ENCODE assay signal across 9 mouse cellular contexts in genomic region chr6:3967676-3968626, GRCm38 (mm10). TPM values are rescaled to one million over a fixed set of nuclear protein-coding genes. Genes with fewer than 3 reads are reported as not detected.
A peak's percentile ranks its signal among the peaks of the same experiment; 100 is the strongest.
DNase-seq lines count a peak whose midpoint lies in the region; ATAC-seq and TF ChIP-seq lines count a peak whose summit lies in the region.
"Had no signal": no experiment of that assay in that cellular context is flagged by ENCODE, and none has a peak within 500 bp of the region (broad histone marks: within the 10 kb centered on the region; RNA-seq: fewer than 3 reads in every experiment).

No protein-coding gene starts in this region.

- no peak for TF ChIP-seq POLR2A in ES-Bruce4 (IDR thresholded peaks at IDR 0.05; ENCODE audit: insufficient read depth, low read length)

- no peak overlapping the region for H3K27ac ChIP-seq in ES-Bruce4 (ENCODE audit: insufficient read depth, low read length)
- no peak overlapping the region for H3K27ac ChIP-seq in hindbrain, embryonic 10.5 days
- no peak overlapping the region for H3K27ac ChIP-seq in limb, embryonic 12.5 days
- no peak overlapping the region for H3K27ac ChIP-seq in stomach, embryonic 15.5 days

- no peak for ATAC-seq in limb, embryonic 12.5 days (ENCODE audit: insufficient number of reproducible peaks, insufficient read depth, low FRiP score, low TSS enrichment, low read depth)
- ATAC-seq in megakaryocyte-erythroid progenitor cell, adult 5-6 weeks (replicated peaks; ENCODE audit: low FRiP score, low TSS enrichment, poor library complexity, severe bottlenecking): 0 out of 2 replicates have a peak, but pooled peaks have one; percentile 34
- ATAC-seq in stomach, embryonic 15.5 days (ENCODE audit: insufficient read depth, low FRiP score, low read depth): no peak

- no peaks in the 10 kb centered on the region for H3K36me3 ChIP-seq in ES-Bruce4 (ENCODE audit: control insufficient read depth, insufficient read depth, low read length, poor library complexity, severe bottlenecking)
- H3K36me3 ChIP-seq in hindbrain, embryonic 10.5 days: no peaks in the 10 kb centered on the region
- H3K36me3 ChIP-seq in limb, embryonic 12.5 days: no peaks in the 10 kb centered on the region
- H3K36me3 ChIP-seq in stomach, embryonic 15.5 days: no peaks in the 10 kb centered on the region

- peak; percentile 34 for DNase-seq in adrenal gland, postnatal 10 days
- DNase-seq in gastrocnemius, adult 18-20 months (ENCODE audit: low spot score): peak; percentile 24
- DNase-seq in hindbrain, embryonic 10.5 days (ENCODE audit: low spot score): peak; percentile 6
- DNase-seq in natural killer cell, adult 2 months (ENCODE audit: low spot score in 2 of 2): no peak

- peak overlapping the region; percentile 14 for H3K4me3 ChIP-seq in ES-Bruce4 (ENCODE audit: low read depth, low read length)
- peak overlapping the region; percentile 31 for H3K4me3 ChIP-seq in hindbrain, embryonic 10.5 days
- H3K4me3 ChIP-seq in limb, embryonic 12.5 days (replicated peaks): peak overlapping the region; percentile 23
- peak overlapping the region; percentile 23 for H3K4me3 ChIP-seq in stomach, embryonic 15.5 days (replicated peaks)

- H3K4me2 ChIP-seq in limb, embryonic 12.5 days: peak overlapping the region; percentile 52
- H3K4me2 ChIP-seq in stomach, embryonic 15.5 days: peak overlapping the region; percentile 48

- WGBS in hindbrain, embryonic 10.5 days: 25% methylated on average over 31 of the region's 31 CpGs
- 21% methylated on average over 31 of the region's 31 CpGs for WGBS in limb, embryonic 12.5 days
- 23% methylated on average over 31 of the region's 31 CpGs for WGBS in stomach, embryonic 15.5 days

- TF ChIP-seq EP300 in ES-Bruce4 (IDR thresholded peaks at IDR 0.05; ENCODE audit: insufficient read depth, low read depth, low read length): no peak

- no peaks in the 10 kb centered on the region for H3K4me1 ChIP-seq in ES-Bruce4 (ENCODE audit: control insufficient read depth, insufficient read depth, low read length)
- H3K4me1 ChIP-seq in hindbrain, embryonic 10.5 days (replicated peaks): peaks cover 5% of the 10 kb centered on the region; the same call in 1 of the 2 replicates
- peaks cover 4% of the 10 kb centered on the region; the same call in 1 of the 2 replicates for H3K4me1 ChIP-seq in limb, embryonic 12.5 days (replicated peaks)
- H3K4me1 ChIP-seq in stomach, embryonic 15.5 days: no peaks in the 10 kb centered on the region

- no peak for TF ChIP-seq CTCF in ES-Bruce4 (IDR thresholded peaks at IDR 0.05; ENCODE audit: low read depth, low read length)

- no peaks in the 10 kb centered on the region for H3K27me3 ChIP-seq in ES-Bruce4 (ENCODE audit: control insufficient read depth, insufficient read depth, low read length, poor library complexity, severe bottlenecking)
- H3K27me3 ChIP-seq in hindbrain, embryonic 10.5 days (ENCODE audit: insufficient read depth, poor library complexity, severe bottlenecking): peaks cover 15% of the 10 kb centered on the region; the same call in 1 of the 2 replicates
- H3K27me3 ChIP-seq in limb, embryonic 12.5 days: peaks cover 18% of the 10 kb centered on the region
- no peaks in the 10 kb centered on the region for H3K27me3 ChIP-seq in stomach, embryonic 15.5 days (replicated peaks)

- no peak overlapping the region for H3K9ac ChIP-seq in ES-Bruce4 (ENCODE audit: low read depth, poor library complexity, severe bottlenecking)
- H3K9ac ChIP-seq in limb, embryonic 12.5 days (replicated peaks): no peak overlapping the region; the same call in 1 of the 2 replicates
- H3K9ac ChIP-seq in stomach, embryonic 15.5 days: no peak overlapping the region

- H3K9me3 ChIP-seq in ES-Bruce4 (replicated peaks; ENCODE audit: control insufficient read depth, insufficient read depth, low read length, poor library complexity, severe bottlenecking): no peaks in the 10 kb centered on the region
- H3K9me3 ChIP-seq in hindbrain, embryonic 10.5 days: no peaks in the 10 kb centered on the region
- no peaks in the 10 kb centered on the region for H3K9me3 ChIP-seq in limb, embryonic 12.5 days
- no peaks in the 10 kb centered on the region for H3K9me3 ChIP-seq in stomach, embryonic 15.5 days

RNA-seq across cellular contexts. Expression of gene Tfpi2, which starts 20.8 kb away (rescaled TPM):
- not detected in 2 replicates for polyA plus RNA-seq in ES-Bruce4 (2011; ENCODE audit: insufficient read depth, insufficient read length, low read depth, missing spikeins)
- 10 to 100 TPM in 1 of 2 experiments, 1 to 10 TPM in 1; 7.1 to 11.1 TPM for total RNA-seq in adrenal gland, postnatal 10 days (2021)
- total RNA-seq in gastrocnemius, adult 18-20 months (2021): under 1 TPM; 0.25 to 0.38 TPM
- 0.42 and 0.45 TPM in 2 replicates for polyA plus RNA-seq in hindbrain, embryonic 10.5 days (2016; fragmentation: Nextera tagmentation; extraction: Ambion mirVana)
- 0.86 and 0.97 TPM in 2 replicates for polyA plus RNA-seq in limb, embryonic 12.5 days (2016; fragmentation: Nextera tagmentation; extraction: Ambion mirVana)
- 0.89 TPM in 1 of 2 replicates, not detected in the other for total RNA-seq in megakaryocyte-erythroid progenitor cell, adult 5-6 weeks (2014; fragmentation: Nextera tagmentation)
- not detected in 2 replicates for total RNA-seq in megakaryocyte-erythroid progenitor cell, adult 5-6 weeks (2017)
- 4.5 and 5.6 TPM in 2 replicates for polyA plus RNA-seq in stomach, embryonic 15.5 days (2015; fragmentation: Nextera tagmentation; extraction: Ambion mirVana)

RNA-seq across cellular contexts. Expression of gene Gngt1, which starts 25.6 kb away (rescaled TPM):
- 0.57 and 0.76 TPM in 2 replicates for polyA plus RNA-seq in ES-Bruce4 (2011; ENCODE audit: insufficient read depth, insufficient read length, low read depth, missing spikeins)
- total RNA-seq in adrenal gland, postnatal 10 days (2021): not detected
- not detected for total RNA-seq in gastrocnemius, adult 18-20 months (2021)
- polyA plus RNA-seq in hindbrain, embryonic 10.5 days (2016; fragmentation: Nextera tagmentation; extraction: Ambion mirVana): not detected in 2 replicates
- not detected in 2 replicates for polyA plus RNA-seq in limb, embryonic 12.5 days (2016; fragmentation: Nextera tagmentation; extraction: Ambion mirVana)
- not detected in 2 replicates for total RNA-seq in megakaryocyte-erythroid progenitor cell, adult 5-6 weeks (2014; fragmentation: Nextera tagmentation)
- total RNA-seq in megakaryocyte-erythroid progenitor cell, adult 5-6 weeks (2017): not detected in 2 replicates
- polyA plus RNA-seq in stomach, embryonic 15.5 days (2015; fragmentation: Nextera tagmentation; extraction: Ambion mirVana): not detected in 2 replicates
- total RNA-seq: left cerebral cortex, postnatal 10 days had no signal

RNA-seq across cellular contexts. Expression of gene Gng11, which starts 35.8 kb away (rescaled TPM):
- not detected in 2 replicates for polyA plus RNA-seq in ES-Bruce4 (2011; ENCODE audit: insufficient read depth, insufficient read length, low read depth, missing spikeins)
- total RNA-seq in adrenal gland, postnatal 10 days (2021): 10 to 100 TPM; 65.8 to 74.1 TPM
- 10 to 100 TPM; 12.6 to 24.8 TPM for total RNA-seq in gastrocnemius, adult 18-20 months (2021)
- polyA plus RNA-seq in hindbrain, embryonic 10.5 days (2016; fragmentation: Nextera tagmentation; extraction: Ambion mirVana): 34.6 and 36.9 TPM in 2 replicates
- 61.9 and 64.6 TPM in 2 replicates for polyA plus RNA-seq in limb, embryonic 12.5 days (2016; fragmentation: Nextera tagmentation; extraction: Ambion mirVana)
- total RNA-seq in megakaryocyte-erythroid progenitor cell, adult 5-6 weeks (2014; fragmentation: Nextera tagmentation): 3.8 and 6.4 TPM in 2 replicates
- total RNA-seq in megakaryocyte-erythroid progenitor cell, adult 5-6 weeks (2017): 1.1 and 8.3 TPM in 2 replicates
- polyA plus RNA-seq in stomach, embryonic 15.5 days (2015; fragmentation: Nextera tagmentation; extraction: Ambion mirVana): 85.2 and 86.5 TPM in 2 replicates

Comparison
In these comparisons a context has a peak if more than half of its experiments do, and no peak if none do; other contexts are left out.
1. DNase-seq: peak in adrenal gland, postnatal 10 days (single experiment), gastrocnemius, adult 18-20 months (single experiment) and hindbrain, embryonic 10.5 days (single experiment); none in natural killer cell, adult 2 months (0 of 2).
2. RNA of gene Gng11, which starts 35.8 kb away (polyA plus RNA-seq): 85.2 to 86.5 TPM in stomach, embryonic 15.5 days, 61.9 to 64.6 TPM in limb, embryonic 12.5 days and 34.6 to 36.9 TPM in hindbrain, embryonic 10.5 days; not detected in ES-Bruce4; every median in the first group is over 10 times any median in the second.
3. Peak in every context shown above with its lines, with median percentiles within 50 percentile points of each other: H3K4me3 ChIP-seq.